ENCODE assay signal across 20 mouse cellular contexts in genomic region chr7:117161193-117161908, GRCm38 (mm10).
DNase-seq lines count a peak whose midpoint lies in the region; ATAC-seq and TF ChIP-seq lines count a peak whose summit lies in the region.
"Had no signal": no experiment of that assay in that cellular context is flagged by ENCODE, and none has a peak within 500 bp of the region (broad histone marks: within the 10 kb centered on the region; RNA-seq: fewer than 3 reads in every experiment).

No protein-coding gene starts in this region.

- peaks cover 6% of the 10 kb centered on the region; the same call in 1 of the 2 replicates for H3K4me1 ChIP-seq in forebrain, embryonic 16.5 days (replicated peaks; ENCODE audit: control insufficient read depth, insufficient read depth, low read length)
- H3K4me1 ChIP-seq in forebrain, embryonic 11.5 days (replicated peaks; ENCODE audit: control insufficient read depth, insufficient read depth, low read length): no peaks in the 10 kb centered on the region
- H3K4me1 ChIP-seq in midbrain, embryonic 11.5 days (ENCODE audit: control insufficient read depth, insufficient read depth, low read length): no peaks in the 10 kb centered on the region
- no peaks in the 10 kb centered on the region for H3K4me1 ChIP-seq in midbrain, embryonic 15.5 days
- no peaks in the 10 kb centered on the region for H3K4me1 ChIP-seq in hindbrain, postnatal 0 days (ENCODE audit: insufficient read depth, low read length)
- H3K4me1 ChIP-seq in intestine, embryonic 15.5 days (replicated peaks): no peaks in the 10 kb centered on the region
- H3K4me1 ChIP-seq: limb, embryonic 15.5 days had no signal

- H3K4me3 ChIP-seq in forebrain, embryonic 16.5 days (replicated peaks; ENCODE audit: low read length): no peak overlapping the region
- no peak overlapping the region for H3K4me3 ChIP-seq in forebrain, embryonic 11.5 days (ENCODE audit: low read depth, low read length)
- no peak overlapping the region for H3K4me3 ChIP-seq in midbrain, embryonic 11.5 days (ENCODE audit: low read depth, low read length)
- no peak overlapping the region for H3K4me3 ChIP-seq in midbrain, embryonic 15.5 days
- no peak overlapping the region for H3K4me3 ChIP-seq in hindbrain, postnatal 0 days (ENCODE audit: low read length)
- H3K4me3 ChIP-seq in intestine, embryonic 15.5 days (replicated peaks): no peak overlapping the region
- H3K4me3 ChIP-seq: erythroblast, embryonic 14.5 days; limb, embryonic 15.5 days; midbrain, embryonic 13.5 days had no signal

- H3K27ac ChIP-seq in forebrain, embryonic 16.5 days (ENCODE audit: low read length): no peak overlapping the region
- H3K27ac ChIP-seq in forebrain, embryonic 11.5 days (ENCODE audit: low read depth, low read length): no peak overlapping the region
- H3K27ac ChIP-seq in midbrain, embryonic 11.5 days (ENCODE audit: low read depth, low read length): no peak overlapping the region
- H3K27ac ChIP-seq in midbrain, embryonic 15.5 days: no peak overlapping the region
- no peak overlapping the region for H3K27ac ChIP-seq in hindbrain, postnatal 0 days
- no peak overlapping the region for H3K27ac ChIP-seq in intestine, embryonic 15.5 days
- H3K27ac ChIP-seq: limb, embryonic 15.5 days; midbrain, embryonic 13.5 days had no signal

- TF ChIP-seq CTCF in hindbrain, postnatal 0 days (IDR thresholded peaks at IDR 0.05; ENCODE audit: low read depth): no peak

- peak; percentile 50; the same call in 1 of the 2 replicates for ATAC-seq in forebrain, embryonic 16.5 days
- no peak for ATAC-seq in forebrain, embryonic 11.5 days (replicated peaks; ENCODE audit: low FRiP score)
- ATAC-seq in midbrain, embryonic 11.5 days (ENCODE audit: low FRiP score): no peak
- ATAC-seq in midbrain, embryonic 15.5 days (replicated peaks): no peak
- ATAC-seq in hindbrain, postnatal 0 days: no peak
- no peak for ATAC-seq in intestine, embryonic 15.5 days
- ATAC-seq: intestine, embryonic 16.5 days; midbrain, embryonic 13.5 days; Patski had no signal

- H3K4me2 ChIP-seq in forebrain, embryonic 16.5 days (ENCODE audit: low read length): no peak overlapping the region
- H3K4me2 ChIP-seq in forebrain, embryonic 11.5 days (ENCODE audit: low read depth, low read length, severe bottlenecking): no peak overlapping the region
- H3K4me2 ChIP-seq in midbrain, embryonic 11.5 days: no peak overlapping the region
- no peak overlapping the region for H3K4me2 ChIP-seq in midbrain, embryonic 15.5 days
- H3K4me2 ChIP-seq in hindbrain, postnatal 0 days (ENCODE audit: low read depth, low read length): no peak overlapping the region
- no peak overlapping the region for H3K4me2 ChIP-seq in intestine, embryonic 15.5 days (replicated peaks)
- H3K4me2 ChIP-seq: limb, embryonic 15.5 days; midbrain, embryonic 13.5 days had no signal

- no peaks in the 10 kb centered on the region for H3K27me3 ChIP-seq in forebrain, embryonic 16.5 days (replicated peaks; ENCODE audit: control insufficient read depth, insufficient read depth, low read length)
- H3K27me3 ChIP-seq in forebrain, embryonic 11.5 days (ENCODE audit: control insufficient read depth, insufficient read depth, low read length): no peaks in the 10 kb centered on the region
- H3K27me3 ChIP-seq in midbrain, embryonic 11.5 days (ENCODE audit: control insufficient read depth, insufficient read depth, low read length): no peaks in the 10 kb centered on the region
- no peaks in the 10 kb centered on the region for H3K27me3 ChIP-seq in midbrain, embryonic 15.5 days (replicated peaks)
- H3K27me3 ChIP-seq in hindbrain, postnatal 0 days (ENCODE audit: insufficient read depth, low read length): no peaks in the 10 kb centered on the region
- H3K27me3 ChIP-seq in intestine, embryonic 15.5 days (replicated peaks): no peaks in the 10 kb centered on the region
- H3K27me3 ChIP-seq: limb, embryonic 15.5 days; midbrain, embryonic 13.5 days; Patski had no signal

- DNase-seq in forebrain, embryonic 11.5 days (ENCODE audit: low spot score): no peak
- DNase-seq in midbrain, embryonic 11.5 days (ENCODE audit: low spot score, missing footprints): peak; percentile 26
- DNase-seq in embryo, embryonic 11 days: peak; percentile 10
- DNase-seq in hindbrain, postnatal 0 days (ENCODE audit: low spot score): peak; percentile 16
- no peak for DNase-seq in cerebellum, adult 9-11 months
- DNase-seq: B cell, adult 2 months; cerebellum, adult 2 months; gastrocnemius, postnatal 36 days; kidney, postnatal 10 days; lung, adult 18-20 months; lung, postnatal 36 days; thymus, adult 18-20 months had no signal

- no peaks in the 10 kb centered on the region for H3K36me3 ChIP-seq in forebrain, embryonic 16.5 days (ENCODE audit: control insufficient read depth, insufficient read depth)
- H3K36me3 ChIP-seq in forebrain, embryonic 11.5 days (ENCODE audit: control insufficient read depth, insufficient read depth, low read length): no peaks in the 10 kb centered on the region
- no peaks in the 10 kb centered on the region for H3K36me3 ChIP-seq in midbrain, embryonic 11.5 days (ENCODE audit: control insufficient read depth, insufficient read depth, low read length)
- H3K36me3 ChIP-seq in midbrain, embryonic 15.5 days (replicated peaks): no peaks in the 10 kb centered on the region
- H3K36me3 ChIP-seq in hindbrain, postnatal 0 days (ENCODE audit: insufficient read depth, low read length): no peaks in the 10 kb centered on the region
- H3K36me3 ChIP-seq in intestine, embryonic 15.5 days: no peaks in the 10 kb centered on the region
- H3K36me3 ChIP-seq: limb, embryonic 15.5 days; midbrain, embryonic 13.5 days had no signal

- H3K9me3 ChIP-seq in forebrain, embryonic 16.5 days (ENCODE audit: control insufficient read depth, low read length): no peaks in the 10 kb centered on the region
- no peaks in the 10 kb centered on the region for H3K9me3 ChIP-seq in forebrain, embryonic 11.5 days (ENCODE audit: control insufficient read depth, low read length)
- no peaks in the 10 kb centered on the region for H3K9me3 ChIP-seq in midbrain, embryonic 11.5 days (ENCODE audit: control insufficient read depth, low read length)
- H3K9me3 ChIP-seq in midbrain, embryonic 15.5 days: no peaks in the 10 kb centered on the region
- no peaks in the 10 kb centered on the region for H3K9me3 ChIP-seq in hindbrain, postnatal 0 days (ENCODE audit: low read length)
- no peaks in the 10 kb centered on the region for H3K9me3 ChIP-seq in intestine, embryonic 15.5 days
- H3K9me3 ChIP-seq: limb, embryonic 15.5 days; midbrain, embryonic 13.5 days had no signal

- no peak overlapping the region for H3K9ac ChIP-seq in forebrain, embryonic 16.5 days (replicated peaks; ENCODE audit: low read depth, low read length)
- no peak overlapping the region for H3K9ac ChIP-seq in forebrain, embryonic 11.5 days (ENCODE audit: low read length)
- no peak overlapping the region for H3K9ac ChIP-seq in midbrain, embryonic 11.5 days (ENCODE audit: low read length)
- H3K9ac ChIP-seq in midbrain, embryonic 15.5 days: no peak overlapping the region
- H3K9ac ChIP-seq in hindbrain, postnatal 0 days (replicated peaks; ENCODE audit: low read length): no peak overlapping the region
- no peak overlapping the region for H3K9ac ChIP-seq in intestine, embryonic 15.5 days
- H3K9ac ChIP-seq: limb, embryonic 15.5 days; midbrain, embryonic 13.5 days had no signal

- 54% methylated on average over 3 of the region's 3 CpGs for WGBS in forebrain, embryonic 16.5 days
- WGBS in forebrain, embryonic 11.5 days: 66% methylated on average over 3 of the region's 3 CpGs
- 60% methylated on average over 3 of the region's 3 CpGs for WGBS in midbrain, embryonic 11.5 days
- WGBS in midbrain, embryonic 15.5 days: 57% methylated on average over 3 of the region's 3 CpGs
- 36% methylated on average over 3 of the region's 3 CpGs for WGBS in hindbrain, postnatal 0 days
- WGBS in intestine, embryonic 15.5 days: 42% methylated on average over 3 of the region's 3 CpGs

Comparison
In these comparisons a context has a peak if more than half of its experiments do, and no peak if none do; other contexts are left out.
1. DNase-seq: peak in midbrain, embryonic 11.5 days (single experiment), embryo, embryonic 11 days (single experiment) and hindbrain, postnatal 0 days (single experiment); none in forebrain, embryonic 11.5 days (single experiment) and cerebellum, adult 9-11 months (single experiment).